Mouse (Mus musculus) bone marrow, adult 2 months (tissue): ENCODE measurements at regions not wholly inside any gene's neighbourhood (a gene's known extent, or its start where the extent isn't known, plus 50 kb on each side); places are given as distances from the start of the nearest gene placed in this dataset.

Experiments used
- H3K27ac ChIP-seq: fragments of 200-500 bp; 2 replicates; pipeline ENCODE4 v1.5.1; 2012; ENCODE audit warnings: low read depth, mild to moderate bottlenecking, control low read depth, inconsistent platforms, low read length; ENCODE audit not compliant: control insufficient read depth, poor library complexity, insufficient read depth
- H3K4me1 ChIP-seq: fragments of 200-500 bp; 2 replicates; pipeline ENCODE4 v1.6.1; 2011; ENCODE audit warnings: low read length; ENCODE audit not compliant: control insufficient read depth, insufficient read depth
- H3K4me3 ChIP-seq: fragments of 200-500 bp; replicated peaks from 2 replicates; pipeline ENCODE3; 2011; ENCODE audit warnings: mild to moderate bottlenecking, low read depth, low read length, control low read depth; ENCODE audit not compliant: control insufficient read depth
- CTCF ChIP-seq: fragments of 200-500 bp; IDR thresholded peaks from 2 replicates; pipeline ENCODE4 v1.5.1; 2011; ENCODE audit warnings: low read length, control low read depth; ENCODE audit not compliant: control insufficient read depth, insufficient read depth
- POLR2A ChIP-seq: fragments of 200-500 bp; IDR thresholded peaks from 2 replicates; pipeline ENCODE4 v1.6.1; 2011; ENCODE audit warnings: low read depth, mild to moderate bottlenecking, control low read depth, low read length, borderline replicate concordance; ENCODE audit not compliant: control insufficient read depth
- WGBS: fragments of 180-500 bp; shearing (Covaris S2); methylation state at CpG from one replicate; pipeline ENCODE4 v1.1.7; 2018; 5-methylcytosine and 5-hydroxymethylcytosine counted together

GRCm38 (mm10) chr14:24751227-24751626 lies 264.3 kb downstream of the Rps24 start:
- TF ChIP-seq CTCF: no peak
- no peak for TF ChIP-seq POLR2A
- H3K4me1 ChIP-seq: no peaks in the 10 kb centered on the region
- H3K4me3 ChIP-seq: no peak overlapping the region
- H3K27ac ChIP-seq: no peak overlapping the region
- WGBS: 86% methylated on average over 8 of the region's 8 CpGs

GRCm38 (mm10) chr14:24754753-24755152 lies 267.8 kb downstream of the Rps24 start:
- WGBS: 41% methylated on average over 1 of the region's 1 CpGs
- TF ChIP-seq POLR2A (no peak), CTCF (no peak)
- H3K27ac ChIP-seq: no peak overlapping the region
- no peak overlapping the region for H3K4me3 ChIP-seq
- no peaks in the 10 kb centered on the region for H3K4me1 ChIP-seq

- WGBS: 79% methylated on average over 12 of the region's 12 CpGs
- no peak overlapping the region for H3K4me3 ChIP-seq
- no peak overlapping the region for H3K27ac ChIP-seq
- H3K4me1 ChIP-seq: no peaks in the 10 kb centered on the region
- TF ChIP-seq POLR2A: no peak
Measured at GRCm38 (mm10) chr14:24755426-24756117, 268.6 kb downstream of the Rps24 start.

- H3K4me1 ChIP-seq: no peaks in the 10 kb centered on the region
- WGBS: 78% methylated on average over 1 of the region's 1 CpGs
- no peak overlapping the region for H3K4me3 ChIP-seq
- TF ChIP-seq POLR2A (no peak), CTCF (no peak)
- no peak overlapping the region for H3K27ac ChIP-seq
Measured at GRCm38 (mm10) chr14:24757302-24757701, 270.4 kb downstream of the Rps24 start.

- Histone ChIP-seq H3K4me3 (no peak overlapping the region), H3K27ac (no peak overlapping the region), H3K4me1 (no peaks in the 10 kb centered on the region)
- 83% methylated on average over 1 of the region's 1 CpGs for WGBS
- TF ChIP-seq POLR2A: no peak
- TF ChIP-seq CTCF: no peak
Measured at GRCm38 (mm10) chr14:24757843-24758242, 270.9 kb downstream of the Rps24 start.

GRCm38 (mm10) chr14:24760926-24761325 lies 274.0 kb downstream of the Rps24 start:
- TF ChIP-seq POLR2A (no peak), CTCF (no peak)
- 67% methylated on average over 1 of the region's 1 CpGs for WGBS
- Histone ChIP-seq H3K27ac (no peak overlapping the region), H3K4me3 (no peak overlapping the region), H3K4me1 (no peaks in the 10 kb centered on the region)

GRCm38 (mm10) chr14:24762468-24763274 lies 275.7 kb downstream of the Rps24 start:
- TF ChIP-seq CTCF (no peak), POLR2A (no peak)
- Histone ChIP-seq H3K4me1 (no peaks in the 10 kb centered on the region), H3K4me3 (no peak overlapping the region), H3K27ac (no peak overlapping the region)
- WGBS: 41% methylated on average over 7 of the region's 7 CpGs

- no peak for TF ChIP-seq POLR2A
- no peak for TF ChIP-seq CTCF
- 65% methylated on average over 9 of the region's 9 CpGs for WGBS
Measured at GRCm38 (mm10) chr14:24763275-24763812, 276.4 kb downstream of the Rps24 start.

More at GRCm38 (mm10) chr14:24763275-24763812, 276.4 kb downstream of the Rps24 start:
- no peak overlapping the region for H3K4me3 ChIP-seq
- H3K4me1 ChIP-seq: no peaks in the 10 kb centered on the region
- no peak overlapping the region for H3K27ac ChIP-seq
